Mouse (Mus musculus) MEL-GATA-1-ER (cell line): ENCODE data around the gene Gprc5d.

Experiments used
- DNase-seq: peaks from one replicate; pipeline ENCODE4 v3.0.0-alpha.2; 2012; ENCODE audit warnings: low read depth; ENCODE audit errors: extremely low read depth

The Gprc5d gene

DNA sequence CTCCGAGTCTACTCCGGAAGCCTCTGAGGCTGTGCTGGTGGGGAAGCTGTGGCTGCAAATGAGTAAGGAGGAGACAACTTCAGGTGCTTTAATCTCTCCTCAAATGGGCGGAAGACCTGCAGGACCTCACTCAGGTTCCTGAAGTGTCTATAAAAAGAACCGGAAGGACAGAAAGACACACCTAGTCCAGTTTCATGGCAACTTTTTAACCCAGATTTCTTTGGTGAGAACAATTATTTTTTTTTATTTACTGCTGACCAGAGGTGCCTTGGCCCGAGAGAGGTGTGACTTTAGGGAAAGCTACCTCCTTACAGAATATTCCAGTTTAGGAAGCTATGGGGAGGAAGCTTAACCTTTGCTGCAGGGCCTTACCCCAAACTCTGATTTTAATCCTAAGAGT lies at the start of gene Gprc5d:
Gprc5d (minus strand) TSS at position 101 of the 400 bp plus-strand sequence.
- DNase-seq: no peak

DNA sequence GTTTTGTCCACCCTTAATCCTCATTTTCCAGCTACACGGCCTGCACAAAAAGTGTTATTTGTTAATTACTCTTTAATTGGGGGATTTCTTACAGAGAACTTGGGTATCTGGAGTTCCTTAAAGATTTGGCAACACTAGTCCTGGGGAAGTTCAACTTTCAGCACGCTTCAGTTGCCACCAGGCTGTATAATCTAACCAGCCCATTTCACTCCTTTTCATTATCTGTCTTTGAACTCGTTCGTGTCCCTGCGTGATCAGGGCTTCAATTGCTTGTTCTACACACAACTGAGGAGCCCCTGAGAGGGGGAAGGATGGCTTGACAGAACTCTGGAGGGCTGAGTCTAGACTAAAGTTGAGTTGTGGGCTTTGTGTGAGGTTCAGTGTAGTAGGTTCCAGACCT lies 48.6 kb upstream of the Gprc5d start:
- DNase-seq: no peak

DNA sequence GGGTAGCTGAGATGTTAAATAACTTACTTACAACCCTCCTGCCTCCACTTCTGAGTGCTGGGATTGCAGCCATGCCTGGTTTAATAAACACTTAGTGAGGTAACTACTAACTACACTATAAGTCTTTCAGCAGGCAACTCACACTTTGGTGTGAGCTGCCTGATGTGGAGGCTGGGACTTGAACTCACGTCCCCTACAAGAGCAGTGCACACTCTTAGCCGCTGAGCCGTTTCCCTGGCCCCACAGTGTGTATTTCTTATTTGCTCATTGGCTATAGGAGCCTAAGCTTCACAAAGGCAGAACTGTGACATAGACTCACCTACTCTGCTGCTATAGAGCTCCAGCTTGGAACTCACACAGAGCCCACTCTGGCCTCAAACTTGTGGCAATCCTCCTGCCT lies 48.2 kb upstream of the Gprc5d start:
- DNase-seq: no peak

DNA sequence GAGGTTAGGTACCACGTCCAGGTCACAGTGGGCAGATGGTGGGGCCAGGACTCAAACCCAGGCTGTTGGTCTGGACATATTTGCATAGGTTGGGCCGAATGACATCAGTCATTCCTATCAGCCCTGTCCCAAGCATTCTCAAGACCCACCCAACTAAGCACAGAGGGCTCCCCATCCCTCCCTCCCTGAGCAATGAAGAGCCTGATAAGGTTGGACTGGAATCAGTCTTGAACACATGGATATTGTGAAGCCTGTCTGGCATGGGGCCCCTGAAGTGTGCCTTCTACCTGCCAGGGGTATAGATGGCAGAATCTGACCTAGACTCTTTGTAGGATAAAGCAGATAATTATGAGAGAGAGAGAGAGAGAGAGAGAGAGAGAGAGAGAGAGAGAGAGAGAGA lies 47.6 kb upstream of the Gprc5d start:
- no peak for DNase-seq

DNA sequence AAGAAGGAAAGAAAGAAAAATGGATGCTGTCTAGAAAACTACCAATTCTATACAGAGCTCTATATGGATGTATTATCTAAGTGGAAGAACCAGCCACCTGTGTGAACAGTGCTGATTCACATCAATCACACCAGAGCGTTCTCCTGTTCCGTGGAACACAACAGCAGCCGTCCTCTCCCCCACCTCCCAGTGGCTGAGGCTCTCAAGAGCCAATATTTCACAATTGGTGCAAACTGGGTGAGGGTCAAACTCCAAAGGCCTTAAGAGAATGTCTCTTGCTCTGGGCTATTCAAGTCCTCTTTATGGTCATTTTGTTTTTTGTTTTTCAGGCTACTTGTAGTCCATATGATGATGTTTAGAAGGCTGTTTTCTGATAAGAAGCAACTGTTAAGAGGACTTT lies 47.1 kb upstream of the Gprc5d start:
- no peak for DNase-seq

DNA sequence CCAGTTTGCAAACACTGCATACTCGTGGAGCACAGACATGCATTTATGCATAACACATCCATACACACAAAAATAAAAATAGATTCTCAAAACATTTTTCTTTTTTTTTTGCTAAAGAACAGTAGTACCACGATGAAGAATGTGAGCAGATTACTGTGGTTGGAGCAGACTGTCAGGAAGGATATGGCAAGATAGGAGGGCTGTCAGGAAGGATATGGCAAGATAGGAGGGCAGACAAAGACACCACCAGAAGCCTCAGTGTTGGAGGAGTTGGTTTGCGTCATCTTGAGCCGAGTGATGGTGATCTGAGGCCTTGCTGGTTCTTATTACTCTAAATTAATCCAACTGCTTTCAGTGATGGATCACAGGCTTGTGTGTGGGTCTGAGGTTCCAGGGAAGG lies 44.8 kb upstream of the Gprc5d start:
- DNase-seq: no peak

DNA sequence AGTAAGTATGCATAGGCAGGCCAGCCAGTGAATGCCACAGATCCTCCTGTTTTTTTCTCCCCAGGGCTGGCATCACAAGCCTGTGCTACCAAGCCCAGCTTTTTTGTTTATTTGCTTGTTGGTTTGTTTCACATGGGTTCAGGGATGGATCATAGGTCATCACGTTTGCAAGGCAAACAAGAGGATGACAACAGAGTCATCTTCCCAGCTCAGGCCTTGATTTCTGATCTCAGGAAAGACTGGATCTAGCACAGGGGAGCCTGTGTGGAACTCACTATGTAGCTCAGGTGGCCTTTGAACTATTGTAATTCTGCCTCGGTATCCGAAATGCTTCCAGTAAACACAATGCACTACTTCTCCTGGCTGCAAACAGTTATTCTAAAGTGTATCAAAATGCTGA lies 44.2 kb upstream of the Gprc5d start:
- no peak for DNase-seq

DNA sequence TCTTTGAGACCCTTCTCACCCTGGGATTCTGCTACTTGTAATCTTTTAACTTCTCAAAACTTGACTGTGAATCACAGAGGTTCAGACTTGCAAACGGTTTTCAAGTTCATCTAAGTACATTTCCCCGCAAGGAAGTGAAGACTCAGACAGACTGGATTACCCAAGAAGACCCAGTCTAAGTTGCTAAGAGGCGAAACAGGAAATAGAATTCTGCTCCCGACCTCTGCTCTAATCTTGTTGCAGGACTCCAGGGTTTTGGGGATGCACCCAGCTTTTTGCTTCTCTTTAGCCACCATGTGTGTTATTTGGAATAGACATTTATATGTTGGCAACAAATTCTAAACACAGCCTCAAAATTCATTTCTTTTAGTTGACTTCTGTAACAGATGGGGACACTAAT lies 43.3 kb upstream of the Gprc5d start:
- DNase-seq: no peak

DNA sequence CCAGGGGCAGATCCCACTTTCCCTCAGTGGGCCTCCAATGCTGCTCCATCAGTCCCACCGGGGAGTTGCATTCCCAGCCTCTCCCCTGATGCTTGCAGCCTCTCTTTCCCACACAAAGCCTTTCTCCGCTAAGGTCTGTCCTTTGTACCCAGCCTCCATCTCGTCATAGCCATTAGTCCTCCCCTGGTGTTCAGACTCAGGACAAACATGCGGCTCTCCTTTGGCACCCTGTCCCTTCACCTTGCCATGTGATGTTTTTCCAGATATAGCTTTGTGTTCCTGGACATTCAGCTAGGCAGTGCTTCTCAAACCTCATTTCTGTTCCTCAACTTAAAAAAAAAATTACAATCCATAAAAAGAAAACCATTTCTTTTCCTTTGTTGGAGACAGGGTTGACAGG lies 40.4 kb upstream of the Gprc5d start:
- no peak for DNase-seq

DNA sequence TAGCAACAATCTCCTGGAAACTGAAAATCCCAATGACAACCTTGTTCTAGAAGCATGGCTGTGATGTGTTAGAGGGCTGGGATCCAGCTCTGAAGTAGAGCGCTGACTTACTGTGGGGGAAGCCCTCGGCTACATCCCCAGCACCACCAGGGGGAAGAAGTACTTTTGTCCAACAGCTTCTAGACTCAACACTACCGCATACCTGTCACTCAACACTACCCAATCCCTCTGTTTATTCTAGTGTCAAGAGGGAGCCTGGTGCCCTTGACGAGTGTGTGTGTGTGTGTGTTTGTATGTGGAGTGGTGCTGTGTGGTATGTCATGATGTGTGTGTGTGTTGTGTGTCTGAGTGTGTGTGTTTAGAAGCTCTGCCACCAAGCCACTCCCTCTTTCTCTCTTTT lies 39.4 kb upstream of the Gprc5d start:
- DNase-seq: no peak

DNA sequence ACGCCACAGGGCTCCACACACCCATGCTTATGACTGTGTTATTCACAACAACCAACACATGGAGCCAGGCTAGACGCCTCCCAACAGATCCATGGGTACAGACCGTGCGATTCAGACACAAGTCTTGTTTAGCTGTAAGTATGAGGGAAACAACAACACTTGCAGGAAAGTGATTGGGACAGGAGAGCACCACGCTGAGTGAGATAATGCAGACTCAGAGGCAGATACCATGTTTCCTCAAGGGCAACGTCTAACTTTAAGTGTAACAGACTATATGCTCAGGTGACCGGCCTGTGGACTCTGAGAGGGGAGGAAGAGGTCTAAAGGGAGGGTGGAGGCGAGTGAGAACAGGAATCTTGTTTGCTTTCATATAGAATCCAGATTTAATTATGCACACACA lies 38.5 kb upstream of the Gprc5d start:
- DNase-seq: no peak

DNA sequence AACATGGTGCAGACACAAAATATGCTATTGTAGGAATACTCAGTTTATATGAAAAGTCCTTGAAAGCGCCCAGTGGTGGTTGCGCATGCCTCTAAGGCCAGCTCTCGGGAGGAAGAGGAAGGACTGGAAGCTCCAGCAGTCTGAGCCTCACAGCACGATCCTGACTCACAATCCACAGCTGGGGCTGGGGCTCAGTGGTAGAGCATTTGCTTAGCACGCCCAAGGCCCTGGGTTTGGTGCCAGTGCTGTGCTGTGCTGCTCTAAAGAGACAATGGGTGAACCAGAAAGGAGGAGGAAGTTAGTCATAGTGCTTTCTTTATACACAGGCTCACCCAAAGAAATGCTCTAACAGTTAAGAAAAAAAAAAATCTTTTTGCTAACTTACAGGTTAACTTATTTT lies 35.6 kb upstream of the Gprc5d start:
- no peak for DNase-seq

DNA sequence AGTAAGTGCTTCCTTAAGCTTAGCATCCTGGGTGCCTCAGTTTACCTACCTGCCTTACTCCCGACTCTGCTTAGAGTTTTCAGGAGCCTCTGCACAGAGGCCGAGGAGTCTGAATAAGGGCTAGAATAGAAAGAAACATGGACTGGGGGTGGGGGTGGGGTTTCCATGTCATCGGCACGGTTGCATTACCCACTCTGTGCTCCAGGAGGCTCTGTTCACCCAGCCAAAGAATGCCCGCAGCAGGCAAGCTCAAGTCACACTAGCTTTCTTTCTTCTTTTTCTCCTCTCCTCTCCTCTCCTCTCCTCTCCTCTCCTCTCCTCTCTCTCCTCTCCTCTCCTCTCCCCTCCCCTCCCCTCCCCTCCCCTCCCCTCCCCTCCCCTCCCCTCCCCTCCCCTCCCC lies 32.2 kb upstream of the Gprc5d start:
- DNase-seq: no peak

DNA sequence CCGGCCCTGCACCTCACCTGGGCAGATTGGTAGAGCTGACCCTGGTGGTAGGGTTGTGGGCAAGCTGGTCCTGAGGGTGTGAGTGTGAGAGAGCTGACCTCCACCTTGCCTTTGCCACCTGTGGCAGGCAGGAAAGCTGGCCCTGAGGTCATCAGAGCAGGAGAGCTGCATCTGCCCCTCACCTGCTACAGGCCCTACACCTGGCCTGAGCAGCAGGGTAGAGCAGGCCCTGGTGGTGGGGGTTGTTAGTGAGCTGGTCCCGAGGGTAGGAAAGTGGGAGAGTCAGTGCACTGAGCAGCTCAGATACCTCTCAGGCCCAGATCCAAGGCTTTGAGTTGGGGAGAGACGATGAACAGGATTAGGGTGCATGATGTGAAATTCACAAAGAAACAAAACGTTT lies 31.6 kb upstream of the Gprc5d start:
- no peak for DNase-seq

DNA sequence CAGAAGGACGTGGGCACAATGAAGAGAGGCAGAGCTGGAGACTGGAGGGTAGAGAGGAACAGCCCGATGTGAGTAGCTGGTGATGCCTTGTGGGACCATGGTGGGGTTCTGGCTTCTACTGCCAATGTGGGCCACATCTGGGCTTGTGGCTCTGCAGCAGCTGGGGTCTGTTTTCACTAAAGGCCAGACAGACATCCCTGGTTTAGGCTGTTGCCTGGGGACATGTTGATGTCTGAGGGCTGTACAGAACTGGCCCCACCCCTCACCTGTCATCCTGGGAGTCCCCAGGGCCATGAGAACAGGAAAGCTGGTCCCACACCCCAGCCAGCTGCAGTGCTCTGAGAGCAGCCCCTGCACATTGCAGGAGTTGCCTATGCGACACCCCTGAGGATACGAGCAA lies 31.1 kb upstream of the Gprc5d start:
- no peak for DNase-seq

DNA sequence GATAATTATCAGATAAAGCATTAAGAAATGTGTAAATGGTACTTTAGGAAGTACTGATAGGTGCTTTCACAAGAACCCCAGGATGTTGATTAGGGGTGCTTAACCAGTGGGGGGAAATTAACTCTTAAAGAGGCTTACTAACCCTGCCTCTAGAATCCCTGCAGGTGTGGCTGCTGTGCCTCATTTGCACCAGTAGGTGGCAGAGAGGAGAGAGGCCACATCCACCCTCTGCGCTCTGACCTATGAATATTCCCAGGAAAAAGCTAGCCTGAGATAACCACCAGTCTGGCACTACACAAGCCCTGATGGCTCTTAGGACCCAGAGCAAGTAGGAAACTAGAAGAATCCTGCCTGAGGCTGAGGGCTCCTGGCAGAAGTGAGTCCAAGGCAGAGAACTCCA lies 30.4 kb upstream of the Gprc5d start:
- DNase-seq: no peak

DNA sequence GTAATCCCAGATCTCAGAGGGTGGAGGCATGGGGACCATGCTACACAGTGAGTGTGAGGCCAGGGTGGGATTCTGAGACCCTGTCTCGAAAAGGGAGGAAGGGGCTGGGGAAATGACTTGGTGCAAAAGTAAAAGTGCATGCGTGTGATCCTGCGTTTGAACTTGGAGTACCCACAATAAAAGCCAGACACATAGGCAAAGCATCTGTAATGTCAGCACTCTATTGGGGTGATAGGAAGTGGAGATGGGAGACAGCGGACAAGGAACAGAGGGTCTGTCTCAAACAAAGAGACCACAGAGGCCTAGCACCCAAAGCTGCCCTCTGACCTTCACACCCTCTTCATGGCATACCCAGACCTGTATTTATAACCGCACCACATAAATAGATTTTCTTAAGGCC lies 27.9 kb upstream of the Gprc5d start:
- DNase-seq: no peak

DNA sequence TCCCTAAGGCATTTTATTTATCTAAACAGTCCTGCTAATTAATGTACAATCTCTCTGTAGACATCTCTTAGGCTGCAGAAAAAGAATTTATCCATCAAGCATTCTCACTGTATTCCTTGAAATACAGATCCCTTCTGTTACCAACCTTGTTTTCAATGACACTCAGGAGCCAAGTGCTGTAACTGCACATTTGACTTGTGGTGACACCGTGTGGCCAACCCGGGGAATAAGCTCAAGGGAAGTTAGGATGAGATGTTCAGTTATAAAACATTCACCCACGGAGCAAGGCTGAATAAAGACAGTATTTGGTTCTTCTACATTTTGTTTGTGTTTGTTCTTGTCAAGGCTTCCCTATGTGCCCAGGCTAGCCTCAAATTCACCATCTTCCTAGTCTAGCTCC lies 26.4 kb upstream of the Gprc5d start:
- DNase-seq: no peak

DNA sequence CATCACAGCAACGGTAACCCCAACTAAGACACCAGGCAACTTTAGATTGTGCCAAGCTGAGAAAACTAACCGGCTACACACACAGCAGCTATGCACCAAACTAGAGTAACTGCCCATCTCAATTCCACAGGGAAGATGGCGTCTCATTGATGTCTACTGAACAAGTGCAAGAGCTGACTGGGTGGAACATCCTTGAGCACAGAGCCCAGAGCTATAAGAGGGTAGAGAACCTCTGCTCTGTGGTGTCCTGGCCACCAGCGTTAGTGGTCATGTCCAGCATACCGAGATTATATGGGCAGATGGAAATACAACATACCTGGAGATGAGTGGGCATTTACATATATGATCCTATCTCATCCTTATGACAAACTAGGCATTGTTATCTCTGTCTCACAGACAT lies 25.1 kb upstream of the Gprc5d start:
- no peak for DNase-seq

DNA sequence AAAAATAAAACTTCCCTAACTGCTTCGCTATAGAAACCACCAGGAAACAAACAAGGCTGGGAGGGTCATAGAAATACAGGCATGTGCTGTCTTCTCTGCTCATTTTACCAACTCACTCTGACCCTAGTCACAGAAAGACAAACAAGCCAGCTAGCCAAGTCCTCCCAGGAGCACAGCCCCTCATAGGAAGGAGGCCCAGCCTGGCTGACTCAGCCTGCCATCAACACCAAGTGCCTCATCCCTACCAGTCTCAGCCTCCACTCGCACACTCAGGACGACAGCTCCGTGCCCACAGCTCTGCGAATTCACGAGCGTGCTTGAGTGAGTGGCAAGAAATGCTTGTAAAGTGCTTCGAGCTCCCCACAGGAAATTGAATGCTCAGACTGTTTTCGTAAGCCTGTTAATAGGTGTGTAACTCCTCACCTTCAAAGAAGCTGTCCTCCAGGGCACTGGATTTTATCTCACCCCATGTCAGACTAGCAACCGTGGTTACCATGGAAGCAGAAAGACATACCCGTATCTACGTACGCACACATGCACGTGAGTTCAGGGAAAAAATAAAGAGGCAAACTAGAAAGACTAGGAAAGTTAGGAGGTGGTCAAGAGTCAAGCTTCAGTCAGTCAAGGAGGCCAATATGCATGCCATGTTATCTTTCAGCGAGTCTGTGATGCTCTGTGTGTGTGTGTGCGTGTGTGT lies 23.5 kb upstream of the Gprc5d start:
- no peak for DNase-seq

DNA sequence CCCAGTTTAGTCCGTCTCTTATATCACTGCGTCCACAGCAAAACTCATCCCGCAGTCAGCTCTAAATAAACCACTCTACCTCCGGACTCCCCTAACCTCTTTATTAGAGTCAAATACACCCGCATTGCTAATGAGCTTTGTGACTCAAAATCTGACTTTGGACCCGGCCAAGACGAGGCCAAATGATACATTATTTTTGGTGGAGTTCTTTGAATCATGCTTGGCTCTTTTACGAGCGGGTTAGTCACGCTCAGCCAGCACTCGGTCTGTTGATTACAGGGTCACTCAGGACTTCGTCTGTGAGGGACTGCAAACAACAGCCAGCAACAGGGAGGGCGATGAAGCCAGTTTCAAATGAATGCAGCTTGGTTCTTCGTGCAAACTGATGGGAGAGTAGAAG lies 20.7 kb upstream of the Gprc5d start:
- no peak for DNase-seq

DNA sequence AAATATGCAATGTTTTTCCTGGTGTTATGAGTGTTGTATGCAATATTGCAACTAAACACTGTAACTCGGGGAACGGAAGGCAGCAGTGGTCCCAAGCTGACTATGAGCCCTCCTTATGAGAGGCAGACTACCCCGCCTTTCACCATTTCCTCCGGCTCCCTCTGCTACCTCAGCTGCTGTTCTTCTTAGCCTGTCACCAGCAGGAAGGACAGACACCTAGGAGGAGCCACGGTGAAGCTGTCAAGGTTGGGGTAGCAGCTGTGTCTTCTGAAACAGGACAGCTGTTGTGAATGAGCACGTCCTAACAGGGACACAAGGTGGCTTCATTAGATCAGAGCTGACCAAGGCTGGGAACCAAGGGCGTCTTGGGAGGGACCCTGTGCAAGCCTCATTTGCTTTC lies 20.1 kb upstream of the Gprc5d start:
- no peak for DNase-seq

DNA sequence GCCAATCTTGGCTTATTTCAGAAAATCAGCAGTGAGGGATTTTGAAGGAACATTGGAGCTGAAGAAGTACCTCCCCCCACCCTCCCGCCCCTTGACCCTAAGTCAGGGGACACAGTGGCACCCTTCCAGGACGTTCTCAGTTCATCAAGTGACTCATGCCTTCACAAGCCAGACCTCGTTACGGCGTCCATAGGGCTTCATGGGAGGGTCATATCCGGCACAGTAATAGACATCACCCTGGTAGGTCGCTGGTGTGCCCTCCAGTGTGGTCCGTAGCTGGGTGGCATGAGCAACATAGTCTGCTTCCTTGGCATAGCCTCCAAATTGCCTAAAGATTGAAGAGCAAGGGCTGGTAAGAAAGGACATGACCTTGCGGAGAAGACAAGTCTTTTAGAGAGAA lies 19.7 kb upstream of the Gprc5d start:
- no peak for DNase-seq
